ENCODE assay signal across 8 mouse cellular contexts in the genomic region with DNA sequence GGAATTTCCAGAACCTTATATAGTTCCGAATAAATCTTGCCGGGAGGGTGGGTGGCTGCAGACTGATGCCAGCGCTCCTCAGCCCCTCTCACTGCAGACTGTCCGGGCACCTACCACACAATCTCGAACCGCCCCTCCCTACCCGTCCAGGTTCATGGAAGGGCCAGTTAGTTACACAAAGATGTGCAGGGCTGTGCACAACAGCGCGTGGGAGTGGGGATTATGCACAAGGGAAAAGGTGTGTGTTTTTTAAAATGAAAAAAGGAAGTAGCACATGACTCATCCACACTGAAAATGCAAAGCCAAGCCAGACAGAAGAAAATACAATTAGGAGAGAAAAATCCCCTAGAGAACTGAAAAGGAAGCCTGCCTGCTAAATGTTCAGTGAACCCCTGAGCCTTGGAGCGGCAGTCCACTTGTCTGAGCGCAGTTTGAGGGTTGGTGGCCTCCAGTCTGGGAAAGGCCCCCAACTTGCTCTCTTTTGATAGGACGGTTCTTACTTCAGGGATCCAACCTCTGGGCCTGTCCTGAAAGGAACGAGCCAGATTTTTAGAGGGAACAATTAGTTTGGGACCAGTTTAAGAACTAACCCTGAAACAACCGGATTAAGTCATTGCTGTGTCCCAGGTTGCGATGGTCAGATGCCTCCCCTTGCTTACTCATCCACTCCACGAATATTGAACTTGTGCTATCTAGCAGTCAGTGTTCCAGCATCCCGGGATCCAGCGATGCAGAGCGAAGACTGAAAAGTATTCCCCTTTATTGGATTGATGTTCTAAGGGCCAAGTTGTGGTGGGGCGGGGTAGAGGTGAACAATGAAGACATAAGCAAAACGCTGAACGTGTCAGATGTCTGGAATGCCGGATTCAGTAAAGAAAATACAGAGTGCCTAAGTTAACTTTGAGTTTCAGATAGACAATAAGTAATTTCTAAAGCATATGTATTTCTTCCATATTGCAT.
DNase-seq lines count a peak whose midpoint lies in the region; ATAC-seq and TF ChIP-seq lines count a peak whose summit lies in the region.

No protein-coding gene starts in this region.

- no peak for TF ChIP-seq POLR2A in spleen, adult 2 months (IDR thresholded peaks at IDR 0.05; ENCODE audit: low read depth, low read length)

- no peaks in the 10 kb centered on the region for H3K4me1 ChIP-seq in spleen, adult 2 months (ENCODE audit: control insufficient read depth, insufficient read depth, insufficient read length)
- H3K4me1 ChIP-seq in forebrain, embryonic 13.5 days = peaks cover 42% of the 10 kb centered on the region
- peaks cover 18% of the 10 kb centered on the region for H3K4me1 ChIP-seq in limb, embryonic 15.5 days
- peaks cover 3% of the 10 kb centered on the region; the same call in 1 of the 2 replicates for H3K4me1 ChIP-seq in neural tube, embryonic 14.5 days (ENCODE audit: control insufficient read depth, insufficient read depth, low read length)

- H3K27ac ChIP-seq in spleen, adult 2 months (ENCODE audit: insufficient read depth, low read length) = no peak overlapping the region
- peak overlapping the region; percentile 83 for H3K27ac ChIP-seq in forebrain, embryonic 13.5 days
- peak overlapping the region; percentile 84 for H3K27ac ChIP-seq in limb, embryonic 15.5 days
- H3K27ac ChIP-seq in neural tube, embryonic 14.5 days (ENCODE audit: low read depth, low read length) = no peak overlapping the region

- peaks cover 2% of the 10 kb centered on the region; the same call in 1 of the 2 replicates for H3K27me3 ChIP-seq in spleen, adult 2 months (ENCODE audit: control insufficient read depth, insufficient read depth, low read length)
- H3K27me3 ChIP-seq in forebrain, embryonic 13.5 days = no peaks in the 10 kb centered on the region
- no peaks in the 10 kb centered on the region for H3K27me3 ChIP-seq in limb, embryonic 15.5 days
- 0 out of 2 replicates have a peak, but pooled peaks cover 3% of the 10 kb centered on the region for H3K27me3 ChIP-seq in neural tube, embryonic 14.5 days (ENCODE audit: control insufficient read depth, insufficient read depth, low read length)

- H3K4me2 ChIP-seq in forebrain, embryonic 13.5 days = peak overlapping the region; percentile 84
- H3K4me2 ChIP-seq in limb, embryonic 15.5 days = peak overlapping the region; percentile 81
- peak overlapping the region; percentile 78 for H3K4me2 ChIP-seq in neural tube, embryonic 14.5 days (ENCODE audit: low read depth, low read length)

- peak overlapping the region; percentile 67 for H3K9ac ChIP-seq in forebrain, embryonic 13.5 days
- H3K9ac ChIP-seq in limb, embryonic 15.5 days = no peak overlapping the region
- H3K9ac ChIP-seq in neural tube, embryonic 14.5 days (replicated peaks; ENCODE audit: low read depth, low read length) = no peak overlapping the region

- no peaks in the 10 kb centered on the region for H3K36me3 ChIP-seq in spleen, adult 2 months (ENCODE audit: control insufficient read depth, insufficient read depth, low read length)
- H3K36me3 ChIP-seq in forebrain, embryonic 13.5 days (ENCODE audit: poor library complexity, severe bottlenecking) = no peaks in the 10 kb centered on the region
- no peaks in the 10 kb centered on the region for H3K36me3 ChIP-seq in limb, embryonic 15.5 days
- no peaks in the 10 kb centered on the region for H3K36me3 ChIP-seq in neural tube, embryonic 14.5 days (ENCODE audit: control insufficient read depth, insufficient read depth, low read length)

- H3K4me3 ChIP-seq in spleen, adult 2 months (ENCODE audit: extremely low read depth, insufficient read depth, insufficient read length) = peak overlapping the region; percentile 28; the same call in 1 of the 2 replicates
- peak overlapping the region; percentile 54 for H3K4me3 ChIP-seq in forebrain, embryonic 13.5 days
- H3K4me3 ChIP-seq in limb, embryonic 15.5 days = peak overlapping the region; percentile 53
- peak overlapping the region; percentile 32; the same call in 1 of the 2 replicates for H3K4me3 ChIP-seq in neural tube, embryonic 14.5 days (ENCODE audit: low read depth, low read length)

- no peaks in the 10 kb centered on the region for H3K9me3 ChIP-seq in forebrain, embryonic 13.5 days (replicated peaks)
- H3K9me3 ChIP-seq in limb, embryonic 15.5 days = no peaks in the 10 kb centered on the region
- no peaks in the 10 kb centered on the region for H3K9me3 ChIP-seq in neural tube, embryonic 14.5 days (ENCODE audit: control insufficient read depth, low read length)

- no peak for DNase-seq in spleen, adult 2 months (ENCODE audit: low read depth in 1 of 2, low spot score in 2 of 2)
- DNase-seq in spleen, adult 18-20 months = no peak
- no peak for DNase-seq in cerebellum, postnatal 10 days

- TF ChIP-seq CTCF in spleen, adult 2 months (IDR thresholded peaks at IDR 0.05; ENCODE audit: extremely low read depth, insufficient read depth, insufficient read length, insufficient replicate concordance) = no peak

- WGBS in spleen, adult 2 months = 37% methylated on average over 23 of the region's 23 CpGs
- WGBS in forebrain, embryonic 13.5 days = 12% methylated on average over 23 of the region's 23 CpGs
- 34% methylated on average over 23 of the region's 23 CpGs for WGBS in limb, embryonic 15.5 days
- 28% methylated on average over 23 of the region's 23 CpGs for WGBS in neural tube, embryonic 14.5 days

- peak; percentile 54; the same call in 1 of the 2 replicates for ATAC-seq in forebrain, embryonic 13.5 days
- ATAC-seq in hematopoietic stem cell, adult 5-6 weeks (replicated peaks in 1 of 2; ENCODE audit: insufficient read depth in 1 of 2, low FRiP score in 2 of 2, low TSS enrichment in 1 of 2, low read depth in 1 of 2, poor library complexity in 2 of 2, severe bottlenecking in 2 of 2) = peak; percentile 27 to 51; a peak in 2 of 4 replicates
- 0 out of 2 replicates have a peak, but pooled peaks have one; percentile 27 for ATAC-seq in limb, embryonic 15.5 days (ENCODE audit: insufficient number of reproducible peaks, low FRiP score, low TSS enrichment, low read depth)
- ATAC-seq in neural tube, embryonic 14.5 days (ENCODE audit: low read depth) = peak; percentile 31; the same call in 1 of the 2 replicates
- no peak for ATAC-seq in CD4-positive, CD25-positive, alpha-beta regulatory T cell, adult 4 months

Comparison
In these comparisons a context has a peak if more than half of its experiments do, and no peak if none do; other contexts are left out.
1. H3K27ac ChIP-seq: peak in forebrain, embryonic 13.5 days (single experiment) and limb, embryonic 15.5 days (single experiment); none in spleen, adult 2 months (single experiment) and neural tube, embryonic 14.5 days (single experiment).
2. Peak in every context shown above with its lines, with median percentiles within 50 percentile points of each other: H3K4me3 ChIP-seq and H3K4me2 ChIP-seq.